Mouse (Mus musculus) right cerebral cortex, postnatal 14 days (tissue): ENCODE results near the gene Akap8.

ENCODE experiments used
- DNase-seq: peaks from one replicate; pipeline ENCODE4 v3.0.0; 2022

The Akap8 gene

GRCm38 (mm10) chr17:32281611-32282310, 39.3 kb downstream of the Akap8 start:
- DNase-seq: no peak

- DNase-seq: no peak
Observed at GRCm38 (mm10) chr17:32281126-32281525, 39.9 kb downstream of the Akap8 start.

- DNase-seq: no peak
Observed at GRCm38 (mm10) chr17:32280575-32280974, 40.5 kb downstream of the Akap8 start.

- no peak for DNase-seq
Observed at GRCm38 (mm10) chr17:32277201-32277600, 43.8 kb downstream of the Akap8 start.

- no peak for DNase-seq
Observed at GRCm38 (mm10) chr17:32275568-32275967, 45.5 kb downstream of the Akap8 start.

GRCm38 (mm10) chr17:32269151-32269550, 51.9 kb downstream of the Akap8 start:
- DNase-seq: no peak

GRCm38 (mm10) chr17:32268540-32268960, 52.5 kb downstream of the Akap8 start:
- DNase-seq: no peak

GRCm38 (mm10) chr17:32268096-32268495, 52.9 kb downstream of the Akap8 start:
- DNase-seq: no peak

- no peak for DNase-seq
Observed at GRCm38 (mm10) chr17:32267617-32268016, 53.4 kb downstream of the Akap8 start.

GRCm38 (mm10) chr17:32263672-32264071, 57.4 kb downstream of the Akap8 start:
- DNase-seq: no peak

GRCm38 (mm10) chr17:32262831-32263559, 58.0 kb downstream of the Akap8 start:
- no peak for DNase-seq

GRCm38 (mm10) chr17:32258869-32259268, 62.2 kb downstream of the Akap8 start:
- DNase-seq: no peak

- no peak for DNase-seq
Observed at GRCm38 (mm10) chr17:32257944-32258343, 63.1 kb downstream of the Akap8 start.

GRCm38 (mm10) chr17:32257452-32257851, 63.6 kb downstream of the Akap8 start:
- no peak for DNase-seq

GRCm38 (mm10) chr17:32256896-32257295, 64.1 kb downstream of the Akap8 start:
- no peak for DNase-seq
